Mouse (Mus musculus) ovary, adult 18-20 months (tissue): ENCODE results near the gene Zbtb16.

ENCODE experiments used
- DNase-seq: peaks from one replicate; pipeline ENCODE4 v3.0.0; 2022; ENCODE audit warnings: low spot score, mixed read lengths

Zbtb16 gene

DNA sequence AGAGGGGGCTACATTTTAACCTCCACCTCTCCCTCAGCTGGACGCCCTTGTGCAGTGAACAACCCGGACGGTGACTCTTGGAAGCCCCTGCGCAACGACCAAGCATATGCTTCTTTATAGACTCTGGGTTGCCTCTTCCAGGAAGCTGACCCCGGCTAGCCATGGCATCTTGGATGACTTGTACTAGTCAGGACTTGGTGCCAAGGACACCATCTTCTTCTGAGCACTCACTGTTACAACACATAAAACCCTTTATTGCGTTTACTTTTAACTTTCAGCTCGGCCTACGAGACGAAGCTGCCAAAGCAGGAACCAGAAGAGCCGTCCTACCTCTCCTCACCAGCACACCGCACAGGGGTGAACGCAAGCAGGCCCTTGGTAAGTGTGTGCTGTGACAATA is 165.9 kb downstream of the Zbtb16 start:
- no peak for DNase-seq

DNA sequence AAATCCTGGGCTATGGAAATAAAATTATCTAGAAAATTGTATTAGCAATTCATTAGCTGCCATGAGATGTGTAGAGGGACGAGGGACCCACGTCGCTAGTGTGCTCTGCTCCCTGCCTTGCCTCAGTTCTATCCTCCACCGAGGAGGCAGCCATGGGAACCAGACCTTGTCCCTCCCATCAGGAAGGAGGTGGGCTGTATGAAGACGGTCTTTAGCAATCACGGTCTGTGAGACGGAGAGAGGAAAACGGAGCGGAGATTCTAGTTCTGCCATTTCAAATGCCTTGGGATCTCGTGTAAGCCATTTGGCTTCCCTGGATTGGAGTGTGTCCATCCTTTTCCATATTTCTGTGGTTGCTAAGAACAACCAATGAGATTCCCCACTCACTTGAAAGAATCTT is 166.3 kb downstream of the Zbtb16 start:
- no peak for DNase-seq

DNA sequence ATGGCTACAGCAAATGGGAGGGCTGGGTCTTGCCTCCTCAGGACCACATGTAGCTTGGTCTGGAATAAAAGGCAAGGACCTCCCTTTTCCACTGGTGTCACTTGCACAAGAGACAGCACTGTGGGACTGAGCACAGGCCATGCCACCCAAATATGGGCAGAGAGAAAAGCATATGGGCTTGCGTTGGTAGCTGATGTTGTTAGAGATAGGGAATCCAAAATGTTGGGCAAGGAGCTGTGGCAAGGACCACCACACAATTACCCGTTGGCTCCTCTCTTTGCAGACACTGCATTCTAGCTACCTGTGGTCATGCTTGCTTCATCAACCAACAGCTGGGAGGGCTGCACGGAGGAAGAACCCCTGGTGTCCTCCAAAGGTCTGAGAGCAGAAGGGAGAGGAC is 169.3 kb downstream of the Zbtb16 start:
- no peak for DNase-seq

DNA sequence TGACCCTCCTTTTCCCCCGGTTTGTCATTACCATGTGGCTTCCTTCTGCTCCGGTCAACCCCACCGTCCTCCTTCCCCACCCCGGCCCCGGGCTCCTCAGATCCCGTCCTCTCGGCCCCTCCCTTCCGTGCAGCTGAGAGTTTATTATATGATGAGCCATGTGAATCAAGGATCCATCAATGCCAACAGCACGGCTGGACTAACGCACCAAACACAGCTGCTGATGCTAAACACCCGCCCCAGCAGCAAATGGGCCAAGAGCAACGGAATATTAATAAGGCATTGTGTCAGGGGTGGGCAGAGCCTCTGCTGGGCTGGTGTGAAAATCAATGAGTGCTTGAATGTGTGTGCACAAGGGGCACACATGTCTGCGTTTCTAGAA is 173.0 kb downstream of the Zbtb16 start:
- no peak for DNase-seq

DNA sequence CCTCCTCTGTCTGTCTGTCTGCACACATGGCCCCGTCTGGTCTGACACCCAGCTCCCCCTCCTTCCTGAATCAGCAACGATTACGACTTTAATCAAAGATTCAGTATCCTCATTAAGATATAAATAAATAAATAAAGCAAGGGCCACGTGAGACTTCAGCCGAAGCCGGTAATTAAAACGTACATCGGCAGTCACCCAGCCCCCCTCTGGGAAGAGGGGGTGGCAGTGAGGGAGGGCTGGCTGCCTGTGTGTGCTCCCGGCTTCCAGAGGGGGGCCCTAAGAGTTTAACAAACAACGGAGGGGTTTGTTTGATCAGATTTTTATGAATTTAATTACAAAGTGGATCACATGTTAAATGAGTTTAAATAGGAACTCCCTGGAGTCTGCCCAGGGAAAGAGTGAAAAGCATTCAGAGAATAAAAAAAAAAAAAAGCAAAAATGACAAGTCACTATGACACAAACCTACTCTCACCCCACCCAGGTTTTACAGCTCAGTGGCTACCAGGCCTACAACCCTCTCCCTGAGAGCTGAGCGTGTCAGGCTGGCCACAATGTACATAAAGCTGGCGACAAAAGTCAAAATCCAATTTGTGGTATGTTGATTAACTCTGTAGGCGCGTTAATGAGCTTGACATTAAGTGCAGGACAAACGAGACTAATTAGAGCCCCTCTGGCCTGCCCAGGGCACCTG is 173.5 kb downstream of the Zbtb16 start:
- DNase-seq, result no peak

DNA sequence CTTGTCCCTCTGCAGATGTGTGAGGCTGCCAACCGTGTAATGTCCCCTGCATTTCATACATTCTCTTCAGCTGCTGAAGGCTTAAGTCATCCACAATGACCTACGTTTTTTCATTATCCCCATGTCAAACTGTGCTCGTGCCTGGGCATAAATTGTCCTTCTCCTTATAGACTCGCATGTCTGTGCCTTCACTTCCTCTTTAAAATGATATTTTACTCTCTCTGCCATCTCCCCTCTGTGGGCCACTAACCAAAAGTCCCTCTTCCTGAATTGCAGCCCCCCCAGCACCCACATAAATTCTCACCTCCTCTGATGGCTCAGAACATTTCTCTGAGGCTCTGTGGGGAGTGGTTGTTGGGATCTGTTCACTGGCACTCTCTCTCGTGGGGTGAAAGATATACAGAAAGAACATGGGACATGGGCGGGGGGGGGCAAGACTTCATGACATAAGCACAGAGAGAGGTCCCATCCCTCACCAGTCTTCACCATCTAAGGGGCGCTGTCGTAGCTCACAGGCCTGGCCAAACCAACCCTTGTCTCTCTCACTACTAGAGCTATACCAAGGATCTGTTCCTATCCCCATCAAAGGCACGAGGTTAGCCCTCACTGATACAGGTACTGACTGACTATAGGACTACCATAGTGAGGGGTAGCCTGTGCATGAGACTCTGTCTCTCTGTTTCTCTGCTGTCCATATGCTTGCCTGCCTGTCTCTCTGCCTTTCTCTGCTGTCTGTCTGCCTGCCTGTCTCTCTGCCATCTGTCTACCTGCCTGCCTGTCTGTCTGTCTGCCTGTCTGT is 174.6 kb downstream of the Zbtb16 start:
- no peak for DNase-seq

DNA sequence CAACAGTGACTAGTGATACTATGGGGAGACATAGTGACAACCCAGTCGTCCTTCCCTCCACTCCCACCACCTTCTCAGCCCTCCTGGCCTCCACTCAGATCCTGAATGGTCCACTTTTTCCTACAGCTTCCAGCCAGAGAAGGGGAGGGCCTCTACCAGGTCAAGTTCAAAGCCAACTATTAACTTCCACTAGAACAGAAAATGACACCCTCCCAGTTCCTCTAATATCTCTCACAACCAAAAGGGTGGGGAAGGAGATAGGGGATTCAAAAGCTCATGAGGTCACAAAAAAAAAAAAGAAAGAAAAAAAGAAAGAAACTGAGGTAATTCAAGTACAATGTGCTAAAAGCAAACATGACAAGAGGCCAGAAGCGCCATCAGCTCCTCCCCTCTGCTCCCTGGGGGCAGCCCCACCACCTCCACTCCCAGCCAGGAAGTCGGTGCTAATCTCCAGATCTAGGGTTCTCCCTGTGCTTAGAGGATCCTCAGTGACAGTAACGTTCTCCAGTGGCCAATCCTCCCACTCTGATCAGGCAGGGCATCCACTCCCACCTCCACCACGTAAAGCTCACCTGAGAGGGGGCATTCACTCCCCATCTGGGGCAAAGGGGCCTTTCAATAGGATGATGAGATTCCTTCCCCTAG is 180.4 kb downstream of the Zbtb16 start:
- no peak for DNase-seq

DNA sequence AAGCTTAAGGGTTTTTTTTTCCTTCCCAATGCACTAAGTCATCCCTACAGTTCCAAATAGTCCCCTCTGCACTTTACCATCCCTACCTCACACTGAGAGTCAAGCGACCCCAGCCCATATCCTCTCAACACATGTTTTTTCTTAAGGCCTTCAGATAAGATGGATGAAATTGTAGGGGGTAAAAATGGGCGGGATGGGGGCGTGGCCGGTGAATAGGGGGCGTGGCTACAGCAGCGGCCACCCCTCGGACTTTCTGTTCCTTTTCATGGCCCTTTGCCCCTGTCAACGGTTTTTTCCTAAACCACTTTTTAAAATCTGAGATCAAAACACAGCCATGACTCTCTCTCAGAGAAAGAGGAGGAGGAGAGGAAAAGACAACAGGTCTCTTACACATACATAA is 181.3 kb downstream of the Zbtb16 start:
- DNase-seq, result no peak

DNA sequence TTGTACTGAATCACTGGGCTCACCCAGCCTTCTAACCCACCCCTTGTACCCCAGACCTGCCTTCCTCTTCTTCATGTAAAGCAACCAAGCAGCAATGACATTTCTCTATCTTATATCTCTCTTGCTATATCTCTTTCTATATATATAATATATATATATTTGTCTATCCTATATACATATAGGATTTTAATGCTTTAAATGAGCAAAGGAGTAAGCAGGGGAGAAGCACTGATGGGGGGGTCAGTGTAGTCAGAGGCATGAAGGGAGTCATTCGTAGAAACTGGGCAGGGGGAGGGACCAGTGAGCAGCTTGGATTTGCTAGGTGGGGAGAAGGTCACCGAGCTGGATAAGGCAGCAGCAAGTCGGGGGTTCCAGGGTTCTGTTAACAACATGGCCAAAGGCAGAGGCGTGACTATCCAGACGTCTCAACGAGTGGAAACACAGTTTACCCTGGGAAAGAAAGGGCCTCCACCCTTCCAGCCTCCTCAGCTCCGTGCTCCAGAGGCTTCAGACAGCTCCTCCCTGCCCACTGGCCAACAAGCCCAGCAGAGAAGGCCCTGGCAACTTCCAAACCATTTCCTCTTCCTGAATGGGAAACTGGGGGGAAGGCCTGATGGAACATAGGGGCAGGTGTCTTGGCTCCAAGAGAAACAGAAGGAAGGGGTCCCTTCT is 182.5 kb downstream of the Zbtb16 start:
- no peak for DNase-seq

DNA sequence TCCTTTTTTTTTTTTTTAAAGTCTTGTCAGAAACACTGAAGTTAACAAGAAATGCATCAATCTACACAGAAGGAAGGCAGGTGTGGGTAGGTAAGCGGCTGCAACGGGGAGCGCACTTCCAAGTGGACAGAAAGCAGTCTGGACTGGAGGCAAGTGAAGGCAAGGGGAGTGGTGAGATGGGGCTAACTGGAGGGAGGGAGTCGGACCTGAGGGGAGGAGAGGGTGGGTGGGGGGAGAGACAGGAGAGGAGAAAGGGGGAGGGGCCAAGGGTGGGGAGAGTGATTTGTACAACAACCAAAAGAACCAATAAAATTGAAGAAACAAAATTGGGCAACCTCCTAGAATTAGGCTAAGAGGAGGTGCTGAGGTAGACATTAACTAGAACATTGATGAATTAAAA is 184.0 kb downstream of the Zbtb16 start:
- no peak for DNase-seq

DNA sequence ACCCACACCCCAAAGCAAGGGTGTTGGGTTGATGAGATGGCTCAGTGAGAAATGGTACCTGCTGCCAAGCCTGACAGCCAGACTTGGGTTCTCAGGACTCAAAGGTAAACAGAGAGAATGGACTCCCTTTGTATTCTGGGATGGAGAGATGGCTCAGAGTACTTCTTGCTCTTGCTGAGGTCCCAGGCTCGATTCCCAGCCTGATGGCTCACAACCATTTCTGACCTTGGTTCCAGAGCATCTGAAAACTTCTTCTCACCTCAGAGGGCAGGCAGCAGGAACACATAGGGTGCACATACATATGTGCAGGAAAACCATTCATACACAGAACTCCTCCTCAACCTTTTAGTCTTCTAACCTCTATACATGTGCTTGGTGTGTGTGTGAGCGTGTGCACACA is 185.2 kb downstream of the Zbtb16 start:
- no peak for DNase-seq

DNA sequence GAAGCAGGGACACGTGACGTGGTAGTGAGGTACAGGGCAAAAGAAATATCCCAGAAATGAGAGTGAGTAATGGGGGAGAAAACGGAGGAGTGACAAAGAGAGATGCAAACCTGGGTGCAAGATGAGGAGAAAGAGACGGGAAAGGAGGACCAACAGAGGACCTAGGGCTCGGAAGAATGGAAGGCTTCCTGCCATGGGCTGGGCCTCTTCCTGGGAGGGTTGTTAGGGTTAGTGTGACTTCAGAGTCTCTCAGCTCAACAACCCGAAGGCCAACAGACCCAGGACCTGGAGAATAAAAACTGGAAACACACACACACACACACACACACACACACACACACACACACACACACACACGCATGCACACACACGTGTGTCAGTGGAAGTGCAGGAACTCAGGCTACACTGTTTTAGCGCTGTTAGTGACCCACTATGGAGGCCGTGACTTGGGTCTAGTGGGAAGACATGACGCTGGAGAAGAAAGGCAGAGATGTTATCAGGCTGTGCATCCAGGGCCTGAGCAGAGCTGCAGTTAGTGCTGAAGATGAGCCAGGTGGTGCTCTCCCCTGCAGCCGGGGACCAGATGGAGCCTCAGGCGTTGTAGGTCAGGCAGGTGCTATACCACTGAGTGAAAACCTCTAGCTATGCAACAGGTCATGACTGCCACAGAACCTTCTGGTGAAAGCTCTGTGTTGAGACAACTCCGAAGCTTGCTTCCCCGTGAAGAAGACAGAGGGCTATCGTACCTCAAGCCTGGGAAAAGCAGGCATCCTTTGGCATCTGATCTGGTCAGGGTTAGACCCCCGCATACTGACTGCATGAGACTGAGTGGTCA is 186.0 kb downstream of the Zbtb16 start:
- no peak for DNase-seq

DNA sequence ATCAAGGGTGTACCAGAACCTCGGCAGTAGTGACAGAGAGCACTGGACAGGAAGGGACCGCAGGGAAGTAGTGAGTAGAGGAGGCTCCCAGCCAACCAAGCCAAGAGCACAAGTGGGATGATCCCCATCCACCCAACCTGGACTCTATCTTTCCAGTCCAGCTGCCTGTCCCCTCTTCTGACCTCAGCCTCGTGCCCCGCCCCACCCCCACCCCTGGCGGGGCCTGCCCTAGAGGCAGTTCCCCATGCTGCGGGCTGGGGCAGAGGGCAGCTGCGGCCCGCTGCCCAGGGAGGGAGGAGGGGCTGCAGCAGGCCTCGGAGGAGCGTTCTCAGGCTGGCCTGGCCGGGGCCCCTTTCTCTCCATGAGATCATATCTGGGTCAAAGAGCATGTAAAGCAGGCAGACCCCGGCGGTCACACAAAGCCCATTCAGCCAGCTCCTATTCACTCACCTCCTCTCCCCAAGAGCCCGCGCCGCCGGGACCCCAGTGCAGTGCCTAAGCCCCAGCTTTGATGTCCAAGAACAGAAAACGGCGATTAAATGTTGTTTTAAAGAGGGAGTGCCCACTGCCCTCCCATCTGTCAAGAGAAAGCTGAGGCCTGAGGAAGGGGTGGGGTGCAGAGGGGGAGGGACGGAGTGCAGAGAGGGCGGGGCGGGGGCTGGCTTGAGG is 186.8 kb downstream of the Zbtb16 start:
- DNase-seq, result no peak

DNA sequence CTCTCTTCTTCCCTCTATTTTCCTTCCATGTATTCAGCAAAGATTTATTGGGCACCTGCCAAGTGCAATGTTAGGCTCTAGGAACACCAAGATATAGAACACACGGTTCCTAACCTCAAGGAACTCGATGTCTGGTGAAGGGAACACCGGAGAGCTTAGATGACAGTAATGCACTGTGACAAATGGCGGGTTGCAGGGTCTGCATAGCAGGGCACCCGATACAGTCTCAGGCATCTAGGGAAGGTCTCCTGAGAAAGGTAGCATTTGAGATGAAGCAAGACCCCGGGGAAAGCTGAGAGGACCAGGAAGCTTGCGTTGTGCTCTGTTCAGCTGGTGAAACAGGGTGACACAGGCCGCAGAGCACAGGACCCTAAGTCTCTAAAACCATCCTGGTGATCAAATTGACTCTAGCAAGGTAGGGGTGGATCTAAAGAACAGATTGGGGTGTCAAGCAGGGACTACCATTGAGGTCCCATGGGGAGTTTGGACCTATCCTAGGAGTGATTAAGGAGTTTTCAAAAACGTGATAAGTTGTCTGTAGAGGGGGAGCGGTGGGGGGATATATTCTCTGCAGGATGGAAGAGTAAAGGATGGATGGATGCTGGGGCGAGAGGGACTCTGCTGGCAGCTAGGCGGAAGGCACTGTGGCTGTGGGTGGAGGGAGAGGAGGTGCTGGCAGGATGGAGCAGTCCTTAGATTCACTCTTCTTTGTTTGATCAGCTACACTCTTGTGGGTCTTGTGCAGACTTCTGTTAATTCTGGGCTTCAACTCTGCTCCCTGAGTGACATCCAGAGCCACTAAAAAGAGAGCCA is 187.5 kb downstream of the Zbtb16 start:
- no peak for DNase-seq

DNA sequence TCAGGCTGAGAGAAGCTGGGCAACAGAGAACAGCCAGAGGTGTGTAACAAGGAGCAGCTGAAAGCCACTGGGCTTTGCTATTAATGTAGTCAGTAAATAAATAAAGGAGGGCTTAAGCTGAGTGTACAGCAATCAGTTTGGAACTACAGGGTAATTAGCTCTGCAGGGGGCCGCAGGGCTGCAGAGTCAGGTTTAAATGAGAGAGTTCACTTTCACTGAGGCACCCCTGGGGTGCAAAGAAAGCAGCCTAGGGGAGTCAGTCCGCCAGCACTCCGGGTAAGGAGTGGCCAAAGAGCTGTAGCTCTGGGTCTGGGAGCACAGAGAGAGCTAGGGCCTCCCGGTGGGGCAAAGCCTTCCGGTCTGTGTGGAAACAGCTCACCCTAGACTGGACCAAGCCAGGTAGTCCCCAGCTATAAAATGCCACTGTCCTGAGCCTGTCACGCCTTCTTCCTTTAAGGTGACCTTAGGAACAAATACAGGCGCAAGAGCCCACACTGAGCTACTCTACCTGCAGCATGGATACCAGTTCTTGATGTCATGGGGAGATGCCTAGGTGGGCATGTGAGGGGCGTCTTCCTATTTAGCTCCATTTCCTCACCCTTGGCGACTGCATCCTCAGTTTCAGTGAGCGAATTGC is 188.3 kb downstream of the Zbtb16 start:
- no peak for DNase-seq

DNA sequence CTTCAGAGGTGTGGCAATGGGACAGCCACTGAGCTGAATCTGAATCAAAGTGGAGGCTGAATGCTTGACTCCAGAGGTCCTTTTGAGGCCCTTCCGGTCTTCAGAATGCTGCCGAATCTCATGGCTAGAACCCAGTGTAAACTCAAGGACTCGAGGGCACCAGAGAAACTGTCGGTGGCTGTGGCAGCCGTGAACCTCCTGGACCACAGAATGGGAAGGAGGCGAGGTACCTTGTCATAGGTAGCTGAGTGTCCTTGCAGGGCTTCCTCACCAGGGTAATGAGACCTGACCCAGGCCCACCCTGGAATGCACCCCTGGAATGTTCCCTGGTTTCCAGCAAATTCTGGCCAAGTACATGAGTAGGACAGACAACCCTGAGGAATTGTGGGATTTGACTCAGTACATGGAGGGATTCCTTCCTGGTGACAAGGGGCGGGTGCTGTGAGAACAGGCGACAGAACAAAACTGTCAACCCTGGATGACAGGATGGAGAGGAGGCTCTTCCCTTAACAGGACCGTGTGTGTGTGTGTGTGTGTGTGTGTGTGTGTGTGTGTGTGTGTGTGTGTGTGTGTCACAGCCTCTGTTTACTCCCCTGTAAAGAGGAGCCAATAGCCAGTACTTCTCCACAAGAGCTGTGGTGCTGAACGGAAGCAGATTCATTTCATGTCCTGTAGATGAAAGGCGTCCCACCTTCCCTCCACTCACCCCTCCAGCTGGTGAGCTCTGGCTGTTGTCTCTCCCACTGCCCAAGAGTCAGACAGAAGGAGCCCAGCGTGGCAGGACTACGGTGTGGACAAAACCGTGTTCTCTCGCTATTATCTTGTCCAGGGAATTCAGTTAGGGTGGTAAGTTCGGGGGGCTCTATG is 189.0 kb downstream of the Zbtb16 start:
- no peak for DNase-seq

DNA sequence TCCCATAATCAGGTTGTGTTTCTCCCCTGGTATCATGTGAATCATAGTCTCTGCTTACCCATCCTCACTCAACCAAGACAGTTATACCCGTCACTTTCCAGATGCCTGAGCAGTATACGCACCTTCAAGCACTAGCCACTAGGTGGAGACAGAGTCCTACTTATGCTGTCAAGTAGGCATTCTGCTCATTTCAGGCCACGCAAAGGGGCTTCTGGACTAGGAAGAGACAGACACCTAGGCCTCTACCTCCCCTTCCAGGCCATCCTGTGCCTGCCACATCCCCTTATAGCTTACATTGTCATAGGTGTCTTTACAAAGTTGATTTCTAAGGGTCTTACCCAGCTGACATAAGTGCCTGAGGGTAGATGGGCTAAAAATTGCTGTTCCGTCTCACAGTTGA is 189.8 kb downstream of the Zbtb16 start:
- DNase-seq, result no peak

DNA sequence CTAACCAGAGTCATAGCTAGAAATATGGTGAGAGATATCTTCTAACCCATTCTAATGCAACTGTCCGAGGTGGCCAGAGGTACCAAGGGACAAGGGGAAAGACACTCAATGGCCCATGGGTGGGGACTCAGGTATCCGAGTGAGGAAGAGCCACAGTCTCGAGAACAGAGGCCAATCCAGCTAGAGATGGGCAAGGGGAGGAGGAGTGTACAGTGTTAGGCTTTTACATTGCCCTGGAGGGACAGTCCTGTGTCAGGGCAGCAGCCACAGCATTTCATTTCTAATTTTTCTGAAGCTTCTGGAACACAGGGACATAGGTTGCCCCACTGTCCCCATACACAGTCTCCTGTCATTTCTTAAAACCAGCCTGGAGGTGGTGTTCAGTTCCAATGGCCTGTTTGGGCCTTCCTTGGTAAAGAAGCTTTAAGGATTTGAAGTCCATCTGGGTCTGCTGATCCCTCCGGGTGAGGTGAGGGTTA is 190.3 kb downstream of the Zbtb16 start:
- DNase-seq, result no peak
